In genomic region chr19:36264397-36264796, GRCm38 (mm10) we compare ENCODE assay signal across 18 mouse cellular contexts.
DNase-seq lines count a peak whose midpoint lies in the region; ATAC-seq and TF ChIP-seq lines count a peak whose summit lies in the region.
"Had no signal": no experiment of that assay in that cellular context is flagged by ENCODE, and none has a peak within 500 bp of the region (broad histone marks: within the 10 kb centered on the region; RNA-seq: fewer than 3 reads in every experiment).

No protein-coding gene starts in this region.

- H3K4me1 ChIP-seq in heart, embryonic 13.5 days: peaks cover 47% of the 10 kb centered on the region
- no peaks in the 10 kb centered on the region for H3K4me1 ChIP-seq in intestine, embryonic 16.5 days (ENCODE audit: control insufficient read depth, insufficient read depth, low read length)
- H3K4me1 ChIP-seq: hindbrain, embryonic 15.5 days; intestine, embryonic 15.5 days; kidney, embryonic 15.5 days; midbrain, embryonic 13.5 days; neural tube, embryonic 12.5 days had no signal

- H3K36me3 ChIP-seq in heart, embryonic 13.5 days: no peaks in the 10 kb centered on the region
- no peaks in the 10 kb centered on the region for H3K36me3 ChIP-seq in intestine, embryonic 16.5 days (ENCODE audit: control insufficient read depth, insufficient read depth, low read length)
- H3K36me3 ChIP-seq: embryonic facial prominence, embryonic 10.5 days; G1E; hindbrain, embryonic 15.5 days; intestine, embryonic 15.5 days; kidney, embryonic 15.5 days; midbrain, embryonic 13.5 days; neural tube, embryonic 12.5 days had no signal

- no peaks in the 10 kb centered on the region for H3K9me3 ChIP-seq in heart, embryonic 13.5 days
- no peaks in the 10 kb centered on the region for H3K9me3 ChIP-seq in intestine, embryonic 16.5 days (ENCODE audit: control insufficient read depth, low read length)
- H3K9me3 ChIP-seq: embryonic facial prominence, embryonic 10.5 days; G1E; hindbrain, embryonic 15.5 days; intestine, embryonic 15.5 days; kidney, embryonic 15.5 days; midbrain, embryonic 13.5 days; neural tube, embryonic 12.5 days had no signal

- DNase-seq in gastrocnemius, adult 2 months: peak; percentile 69
- no peak for DNase-seq in gastrocnemius, postnatal 4 days (ENCODE audit: low spot score in 2 of 2)
- peak; percentile 64 to 79 for DNase-seq in heart, adult 18-20 months
- DNase-seq in heart, postnatal 25 days (ENCODE audit: low spot score): peak; percentile 1
- no peak for DNase-seq in cerebellum, adult 11-12 months
- DNase-seq in c-Kit-positive CD71-positive TER-119-positive erythroid progenitor cells, embryonic 14.5 days (ENCODE audit: low spot score): no peak
- DNase-seq: adrenal gland, postnatal 14 days; cerebellum, adult 18-20 months had no signal

- intact Hi-C loops in gastrocnemius, adult 2 months (cut with DNase I): loop anchor here (5.0 kb wide), 1 partner anchor 83 kb away; the partner anchor contains the start of gene Pcgf5
- intact Hi-C loops in heart, postnatal 25 days (cut with DNase I): loop anchor here (5.0 to 10.0 kb wide), 3 partner anchors 82 to 170 kb away; partner anchors contain the start of gene Ankrd1

- no peak overlapping the region for H3K4me2 ChIP-seq in heart, embryonic 13.5 days
- no peak overlapping the region for H3K4me2 ChIP-seq in intestine, embryonic 16.5 days (ENCODE audit: low read depth, low read length)
- H3K4me2 ChIP-seq: hindbrain, embryonic 15.5 days; intestine, embryonic 15.5 days; kidney, embryonic 15.5 days; midbrain, embryonic 13.5 days; neural tube, embryonic 12.5 days had no signal

- H3K4me3 ChIP-seq in gastrocnemius, adult 2 months: no peak overlapping the region
- H3K4me3 ChIP-seq in heart, embryonic 13.5 days: no peak overlapping the region
- H3K4me3 ChIP-seq in intestine, embryonic 16.5 days (ENCODE audit: low read length): no peak overlapping the region
- H3K4me3 ChIP-seq: embryonic facial prominence, embryonic 10.5 days; hindbrain, embryonic 15.5 days; intestine, embryonic 15.5 days; kidney, embryonic 15.5 days; midbrain, embryonic 13.5 days; neural tube, embryonic 12.5 days had no signal

- WGBS in heart, embryonic 13.5 days: 31% methylated on average over 2 of the region's 2 CpGs
- WGBS in intestine, embryonic 16.5 days: 83% methylated on average over 2 of the region's 2 CpGs

- TF ChIP-seq CTCF in gastrocnemius, adult 2 months (IDR thresholded peaks at IDR 0.05): no peak

- H3K27me3 ChIP-seq in heart, embryonic 13.5 days (replicated peaks): no peaks in the 10 kb centered on the region
- H3K27me3 ChIP-seq in intestine, embryonic 16.5 days (replicated peaks; ENCODE audit: control insufficient read depth, insufficient read depth, low read length): no peaks in the 10 kb centered on the region
- H3K27me3 ChIP-seq: hindbrain, embryonic 15.5 days; intestine, embryonic 15.5 days; kidney, embryonic 15.5 days; midbrain, embryonic 13.5 days; neural tube, embryonic 12.5 days had no signal

- H3K27ac ChIP-seq in gastrocnemius, adult 2 months: peak overlapping the region; percentile 83
- peak overlapping the region; percentile 72 for H3K27ac ChIP-seq in heart, embryonic 13.5 days (replicated peaks)
- H3K27ac ChIP-seq in intestine, embryonic 16.5 days (ENCODE audit: low read length): no peak overlapping the region
- H3K27ac ChIP-seq: embryonic facial prominence, embryonic 10.5 days; hindbrain, embryonic 15.5 days; intestine, embryonic 15.5 days; kidney, embryonic 15.5 days; midbrain, embryonic 13.5 days; neural tube, embryonic 12.5 days had no signal

- no peak overlapping the region for H3K9ac ChIP-seq in heart, embryonic 13.5 days
- H3K9ac ChIP-seq in intestine, embryonic 16.5 days (ENCODE audit: low read depth, low read length): no peak overlapping the region
- H3K9ac ChIP-seq: hindbrain, embryonic 15.5 days; intestine, embryonic 15.5 days; kidney, embryonic 15.5 days; midbrain, embryonic 13.5 days; neural tube, embryonic 12.5 days had no signal

- no peak for ATAC-seq in heart, embryonic 13.5 days (ENCODE audit: extremely low read depth, insufficient number of reproducible peaks, low FRiP score, low TSS enrichment)
- no peak for ATAC-seq in intestine, embryonic 16.5 days
- ATAC-seq: intestine, embryonic 15.5 days; lung, postnatal 0 days; midbrain, embryonic 13.5 days had no signal

Comparison
In these comparisons a context has a peak if more than half of its experiments do, and no peak if none do; other contexts are left out.
1. DNase-seq: peak in gastrocnemius, adult 2 months (single experiment), heart, adult 18-20 months (2 of 2) and heart, postnatal 25 days (single experiment); none in gastrocnemius, postnatal 4 days (0 of 2), cerebellum, adult 11-12 months (single experiment) and c-Kit-positive CD71-positive TER-119-positive erythroid progenitor cells, embryonic 14.5 days (single experiment).